Mouse (Mus musculus): ENCODE data around the gene Abhd4. TPM values are rescaled to one million over a fixed set of nuclear protein-coding genes. Genes with fewer than 3 reads are reported as not detected.

Abhd4 gene
- polyA plus RNA-seq, 1 experiment: 70.4 TPM

DNA sequence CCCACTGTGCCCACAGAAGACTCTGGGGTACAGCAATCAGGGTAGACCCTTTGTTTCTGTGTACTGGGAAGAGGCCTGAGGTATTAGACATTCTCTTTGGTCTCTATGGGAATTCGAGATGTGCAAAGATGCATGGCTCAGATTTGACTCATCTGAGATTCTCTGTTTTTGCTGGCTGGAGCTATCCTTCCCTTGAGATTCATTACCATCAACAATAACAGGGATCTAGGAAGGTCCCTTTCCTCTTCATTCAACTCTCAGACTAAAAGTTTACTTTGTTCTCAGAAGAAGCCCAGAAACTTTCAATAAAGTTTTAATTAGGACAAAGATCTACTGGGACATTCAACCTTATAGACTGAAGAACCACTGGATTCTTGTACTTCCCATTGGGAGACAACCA is 30.9 kb downstream of the Abhd4 start, which contains the start of gene Olfr49:
TSS of gene Olfr49 (minus strand) at position 101 of the 400 bp plus-strand sequence.
- TF ChIP-seq POLR2A (IDR thresholded peaks at IDR 0.05; ENCODE audit: borderline replicate concordance, extremely low read depth, low read depth, low read length): no peak
- no peak for TF ChIP-seq CTCF (IDR thresholded peaks at IDR 0.05; ENCODE audit: insufficient read depth, low read length)
- H3K4me3 ChIP-seq (replicated peaks; ENCODE audit: extremely low read depth, low read depth, low read length): no peak within 1 kb of the TSS
- DNase-seq: no peak
- H3K4me1 ChIP-seq (ENCODE audit: control insufficient read depth, insufficient read depth, low read length): no peaks in the 10 kb centered on the region
- 59% methylated on average over 1 of the region's 1 CpGs for WGBS

DNA sequence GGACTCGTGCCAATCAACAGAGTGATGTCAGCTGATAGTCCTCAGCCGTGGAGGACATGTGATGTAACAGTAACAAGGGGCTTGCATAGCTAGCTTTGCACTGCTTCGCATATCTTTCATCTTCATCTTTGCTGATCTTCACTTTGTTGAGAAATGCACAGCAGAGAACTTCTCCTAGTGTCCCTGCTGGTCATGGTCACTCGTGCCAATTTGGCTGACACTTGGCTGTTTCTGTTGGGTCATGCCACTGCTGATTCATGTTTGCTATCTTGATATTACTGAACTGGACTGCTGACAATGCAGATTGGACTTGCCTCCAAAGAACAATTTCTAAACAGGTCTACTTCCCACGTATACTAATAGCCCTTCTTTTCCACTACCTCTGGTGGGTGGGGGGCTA is 46.1 kb downstream of the Abhd4 start:
- H3K4me3 ChIP-seq (replicated peaks; ENCODE audit: extremely low read depth, low read depth, low read length): no peak overlapping the region
- no peaks in the 10 kb centered on the region; the same call in 1 of the 2 replicates for H3K4me1 ChIP-seq (ENCODE audit: control insufficient read depth, insufficient read depth, low read length)
- DNase-seq: no peak
- 62% methylated on average over 5 of the region's 5 CpGs for whole genome bisulfite sequencing
- TF ChIP-seq CTCF (IDR thresholded peaks at IDR 0.05; ENCODE audit: insufficient read depth, low read length) (no peak), POLR2A (IDR thresholded peaks at IDR 0.05; ENCODE audit: borderline replicate concordance, extremely low read depth, low read depth, low read length) (no peak)

DNA sequence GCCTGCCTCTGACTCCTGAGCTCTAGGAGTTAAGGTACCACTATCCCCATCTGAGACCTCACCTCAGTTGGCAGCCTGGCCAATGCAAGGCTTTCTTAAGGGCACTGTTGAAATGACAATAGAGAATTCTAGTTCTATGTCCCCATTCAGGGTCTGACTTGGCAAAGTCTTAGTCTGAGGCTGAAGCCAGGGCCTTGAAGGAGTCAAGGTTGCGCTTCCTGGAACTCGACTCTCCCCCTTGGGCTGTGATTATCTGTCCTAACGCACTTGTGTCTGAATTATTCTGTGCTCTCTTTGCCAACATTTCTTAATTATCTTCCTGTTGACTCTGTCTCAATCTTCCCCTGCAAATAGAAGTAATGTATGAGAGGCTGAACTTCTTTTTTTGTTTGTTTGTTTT is 46.7 kb downstream of the Abhd4 start:
- TF ChIP-seq POLR2A (IDR thresholded peaks at IDR 0.05; ENCODE audit: borderline replicate concordance, extremely low read depth, low read depth, low read length): no peak
- no peak for TF ChIP-seq CTCF (IDR thresholded peaks at IDR 0.05; ENCODE audit: insufficient read depth, low read length)
- DNase-seq: no peak
- 77% methylated on average over 3 of the region's 3 CpGs for WGBS
- H3K4me3 ChIP-seq (replicated peaks; ENCODE audit: extremely low read depth, low read depth, low read length): no peak overlapping the region
- no peaks in the 10 kb centered on the region; the same call in 1 of the 2 replicates for H3K4me1 ChIP-seq (ENCODE audit: control insufficient read depth, insufficient read depth, low read length)

DNA sequence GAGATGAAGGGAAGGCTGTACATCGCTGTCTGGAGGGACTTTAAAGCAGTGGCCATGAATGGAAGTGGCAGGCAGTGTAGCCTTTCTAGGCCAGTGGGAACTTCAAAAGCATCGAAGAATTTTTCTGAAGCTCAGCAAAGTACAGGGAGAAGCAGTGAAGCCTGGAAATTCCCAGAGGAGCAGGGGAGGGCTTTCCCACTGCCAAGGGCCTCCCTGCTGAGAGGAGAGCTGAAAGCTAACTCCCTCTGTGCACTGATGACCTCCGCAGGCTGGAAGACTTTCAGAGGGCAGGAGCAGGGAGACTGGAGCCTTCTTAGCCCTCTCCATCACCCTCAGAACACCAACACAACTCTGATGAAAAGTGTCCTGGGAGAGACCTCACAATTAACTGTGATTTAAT is 57.8 kb downstream of the Abhd4 start:
- no peak for TF ChIP-seq CTCF (IDR thresholded peaks at IDR 0.05; ENCODE audit: insufficient read depth, low read length)
- TF ChIP-seq POLR2A (IDR thresholded peaks at IDR 0.05; ENCODE audit: borderline replicate concordance, extremely low read depth, low read depth, low read length): no peak
- DNase-seq: no peak
- Histone ChIP-seq H3K4me1 (ENCODE audit: control insufficient read depth, insufficient read depth, low read length) (no peaks in the 10 kb centered on the region), H3K4me3 (replicated peaks; ENCODE audit: extremely low read depth, low read depth, low read length) (no peak overlapping the region)
- WGBS: 51% methylated on average over 3 of the region's 3 CpGs

Other genes with a start within 250 kb of the Abhd4 start
- gene Dad1, start 84 bp upstream of the Abhd4 start, polyA plus RNA-seq (2012; rRNA removed): 516 and 573 TPM in 2 replicates
- gene Olfr49, start 30.8 kb downstream of the Abhd4 start, polyA plus RNA-seq (2012; rRNA removed): not detected in 2 replicates
- gene Oxa1l, start 106.6 kb downstream of the Abhd4 start, polyA plus RNA-seq (2012; rRNA removed): 95.3 and 98.1 TPM in 2 replicates
- gene Slc7a7, start 163.6 kb downstream of the Abhd4 start, polyA plus RNA-seq (2012; rRNA removed): 23.1 and 29.2 TPM in 2 replicates
- gene Mrpl52, start 172.7 kb downstream of the Abhd4 start, polyA plus RNA-seq (2012; rRNA removed): 185 and 290 TPM in 2 replicates
- 119 and 130 TPM in 2 replicates for gene Mmp14, start 177.4 kb downstream of the Abhd4 start, polyA plus RNA-seq (2012; rRNA removed)
- 184 and 199 TPM in 2 replicates for gene Lrp10, start 209.9 kb downstream of the Abhd4 start, polyA plus RNA-seq (2012; rRNA removed)
- 3.0 TPM in 2 replicates for gene Rem2, start 221.9 kb downstream of the Abhd4 start, polyA plus RNA-seq (2012; rRNA removed)

All from lung, adult 2 months (tissue).